ENCODE assay signal across 37 mouse cellular contexts in the genomic region with DNA sequence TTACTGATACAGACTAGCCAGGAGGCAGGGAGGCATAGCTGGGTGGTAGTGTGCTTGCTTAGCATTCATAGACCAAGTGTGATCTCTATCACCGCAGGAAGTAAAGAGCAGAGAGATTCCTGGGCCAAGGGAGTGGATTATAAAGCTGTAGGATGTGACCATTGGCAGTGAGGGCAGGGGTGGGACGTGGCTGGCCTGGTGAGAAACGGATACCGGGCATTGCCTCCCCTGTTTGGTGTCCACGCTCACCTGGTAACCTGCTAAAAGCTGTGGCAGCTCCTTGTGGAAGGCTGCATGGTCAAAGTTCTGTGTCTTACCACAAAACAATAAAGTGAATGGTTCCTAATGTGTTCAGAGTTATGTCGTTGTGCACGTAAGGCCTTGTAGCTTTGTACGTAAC. TPM values are rescaled to one million over a fixed set of nuclear protein-coding genes. Genes with fewer than 3 reads are reported as not detected.
"Had no signal": no experiment of that assay in that cellular context is flagged by ENCODE, and none has a peak within 500 bp of the region (broad histone marks: within the 10 kb centered on the region; RNA-seq: fewer than 3 reads in every experiment).

No protein-coding gene starts in this region.

- H3K27ac ChIP-seq: heart, adult 2 months; heart, embryonic 10.5 days; hindbrain, embryonic 10.5 days; hindbrain, embryonic 12.5 days; hindbrain, embryonic 14.5 days; intestine, embryonic 15.5 days; layer of hippocampus, adult 2 months; left cerebral cortex, adult 2 months; limb, embryonic 10.5 days; limb, embryonic 12.5 days; liver, embryonic 13.5 days; liver, embryonic 15.5 days had no signal

- H3K4me1 ChIP-seq: hindbrain, embryonic 10.5 days; hindbrain, embryonic 12.5 days; intestine, embryonic 15.5 days; limb, embryonic 10.5 days; limb, embryonic 12.5 days; liver, embryonic 15.5 days had no signal

- H3K9me3 ChIP-seq: heart, embryonic 10.5 days; heart, embryonic 12.5 days; hindbrain, embryonic 10.5 days; hindbrain, embryonic 12.5 days; intestine, embryonic 15.5 days; limb, embryonic 10.5 days; limb, embryonic 12.5 days; liver, embryonic 13.5 days; liver, embryonic 15.5 days had no signal

- H3K27me3 ChIP-seq: heart, embryonic 12.5 days; hindbrain, embryonic 12.5 days; intestine, embryonic 15.5 days; limb, embryonic 12.5 days; liver, embryonic 13.5 days; liver, embryonic 15.5 days had no signal

- H3K9ac ChIP-seq: heart, embryonic 12.5 days; hindbrain, embryonic 12.5 days; hindbrain, embryonic 14.5 days; intestine, embryonic 15.5 days; limb, embryonic 12.5 days; liver, embryonic 13.5 days; liver, embryonic 15.5 days had no signal

- H3K4me2 ChIP-seq: heart, embryonic 12.5 days; hindbrain, embryonic 12.5 days; hindbrain, embryonic 14.5 days; intestine, embryonic 15.5 days; limb, embryonic 12.5 days; liver, embryonic 11.5 days; liver, embryonic 13.5 days; liver, embryonic 15.5 days had no signal

- DNase-seq: gastrocnemius, postnatal 25 days; heart, adult 2 months; heart, postnatal 10 days; heart, postnatal 4 days; kidney, adult 18-20 months; kidney, adult 8-10 months; kidney, postnatal 10 days; kidney, postnatal 25 days; kidney, postnatal 4 days; liver; liver, embryonic 13.5 days had no signal

- H3K4me3 ChIP-seq: heart, adult 2 months; heart, embryonic 10.5 days; heart, embryonic 12.5 days; hindbrain, embryonic 10.5 days; hindbrain, embryonic 12.5 days; intestine, embryonic 15.5 days; layer of hippocampus, adult 2 months; left cerebral cortex, adult 2 months; limb, embryonic 10.5 days; limb, embryonic 12.5 days; liver, embryonic 13.5 days; liver, embryonic 15.5 days had no signal

- ATAC-seq: hindbrain, embryonic 16.5 days; inflammation-experienced regulatory T-cells, adult 6 months; intestine, embryonic 15.5 days; intestine, postnatal 0 days had no signal

RNA-seq across cellular contexts. Expression of a gene that starts 46.5 kb away (rescaled TPM):
- total RNA-seq: gastrocnemius, adult 8-10 months; gastrocnemius, postnatal 25 days; gastrocnemius, postnatal 4 days; granulocyte monocyte progenitor cell, adult 5-6 weeks; heart, postnatal 4 days; layer of hippocampus, adult 2 months; layer of hippocampus, postnatal 10 days; layer of hippocampus, postnatal 25 days; left cerebral cortex, adult 2 months; left cerebral cortex, postnatal 14 days; left cerebral cortex, postnatal 36 days had no signal
- polyA plus RNA-seq: heart, embryonic 10.5 days; heart, embryonic 12.5 days; heart, embryonic 14.5 days; heart, embryonic 16.5 days; hindbrain, embryonic 10.5 days; hindbrain, embryonic 12.5 days; hindbrain, embryonic 14.5 days; hindbrain, embryonic 16.5 days; inflammation-experienced regulatory T-cells, adult 6 months; intestine, embryonic 15.5 days; intestine, postnatal 0 days; kidney, embryonic 14.5 days; kidney, embryonic 16.5 days; liver, embryonic 11.5 days; liver, embryonic 13.5 days had no signal
